Mouse (Mus musculus) G1E (cell line): ENCODE results near the gene Foxn1. TPM values are rescaled to one million over a fixed set of nuclear protein-coding genes. Genes with fewer than 3 reads are reported as not detected.

Source experiments
- ATAC-seq: 2 replicates; pipeline ENCODE4 v1.8.0; 2016; ENCODE audit warnings: mild to moderate bottlenecking; ENCODE audit not compliant: insufficient number of reproducible peaks, poor library complexity, low FRiP score, severe bottlenecking; ENCODE audit errors: extremely low read depth
- DNase-seq: peaks from one replicate; pipeline ENCODE4 v3.0.0; 2012; ENCODE audit warnings: low spot score
- H3K27me3 ChIP-seq: 2 replicates; pipeline ENCODE4 v1.6.1; 2012; ENCODE audit warnings: mild to moderate bottlenecking, low read length, inconsistent platforms; ENCODE audit not compliant: insufficient read depth
- H3K36me3 ChIP-seq: replicated peaks from 2 replicates; pipeline ENCODE3; 2012; ENCODE audit warnings: mild to moderate bottlenecking, inconsistent platforms
- H3K4me1 ChIP-seq: 2 replicates; pipeline ENCODE4 v1.6.1; 2012; ENCODE audit warnings: low read depth, low read length, inconsistent platforms, mixed read lengths; ENCODE audit not compliant: insufficient read depth
- H3K4me3 ChIP-seq: 2 replicates; pipeline ENCODE4 v1.5.1; 2012; ENCODE audit warnings: low read depth, mild to moderate bottlenecking, inconsistent platforms, low read length, moderate library complexity, mixed read lengths
- H3K9me3 ChIP-seq: replicated peaks from 2 replicates; pipeline ENCODE4 v1.6.1; 2012; ENCODE audit warnings: inconsistent platforms
- CTCF ChIP-seq: IDR thresholded peaks from 2 replicates; pipeline ENCODE4 v1.5.1; 2012; ENCODE audit warnings: low read depth, low read length, inconsistent platforms, mixed read lengths
- GATA1 ChIP-seq: IDR thresholded peaks from 2 replicates; pipeline ENCODE4 v1.6.1; 2012; ENCODE audit warnings: borderline replicate concordance, low read length, inconsistent platforms, mixed read lengths
- GATA2 ChIP-seq: IDR thresholded peaks from 2 replicates; pipeline ENCODE4 v1.6.1; 2012; ENCODE audit warnings: low read depth, low read length, inconsistent platforms, borderline replicate concordance
- POLR2AphosphoS5 ChIP-seq: IDR thresholded peaks from 2 replicates; pipeline ENCODE4 v1.6.1; 2012; ENCODE audit warnings: low read depth, low read length, inconsistent platforms; ENCODE audit not compliant: insufficient replicate concordance
- TAL1 ChIP-seq: conservative IDR thresholded peaks from 2 replicates; pipeline ENCODE4 v1.6.1; 2012; ENCODE audit warnings: low read depth, low read length, inconsistent platforms, mixed read lengths
- polyA plus RNA-seq: library from polyadenylated mRNA; stranded (reverse); fragments of >175 nt; gene quantifications from 2 replicates; pipeline ENCODE4 v1.2.3, GENCODE M21; 2012
- total RNA-seq, 2 experiments: library from RNA; stranded (forward) in 1 of 2; stranded (reverse) in 1 of 2; fragments of 200-1000 nt in 1 of 2; fragments of >200 nt in 1 of 2; fragmentation: Nextera tagmentation in 1 of 2; gene quantifications; 2 replicates each; pipeline ENCODE4 v1.2.3; 2014 to 2017

Gene Foxn1
- total and polyA plus RNA-seq, 3 experiments: 0.05 TPM; not detected in 2

DNA sequence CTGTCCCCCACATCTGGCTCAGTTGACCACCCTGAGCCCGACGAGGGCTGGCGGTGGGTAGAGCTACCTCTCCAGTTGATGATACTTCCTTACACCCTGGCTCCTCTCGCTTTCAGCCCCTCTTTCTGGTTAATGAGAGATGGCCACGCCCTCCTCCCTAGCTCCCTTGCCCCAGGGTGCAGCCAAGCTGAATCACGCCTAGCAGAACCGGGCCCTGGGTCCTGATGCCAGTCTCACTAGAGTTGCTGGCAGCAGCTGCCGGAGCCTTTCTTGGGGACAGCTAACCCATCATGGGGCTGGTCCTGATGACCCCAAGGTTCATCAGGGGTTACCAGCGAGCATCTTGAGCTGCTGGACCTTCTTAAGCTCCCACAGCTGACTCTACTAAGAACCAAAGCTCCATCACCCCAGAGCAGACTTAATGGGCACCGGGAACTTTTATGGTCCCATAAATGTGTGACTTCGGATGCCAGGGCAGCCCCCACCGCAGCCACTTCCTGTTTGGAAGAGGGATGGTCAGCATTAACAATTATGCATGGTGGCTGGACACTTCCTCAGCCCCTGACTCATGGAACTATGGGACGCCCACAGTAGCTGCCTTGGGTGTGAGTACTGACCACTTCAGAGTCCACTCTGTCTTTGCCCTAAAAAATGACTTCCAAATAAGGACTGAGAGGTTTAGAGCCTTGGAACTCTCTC lies 22.9 kb downstream of the Foxn1 start:
- H3K27me3 ChIP-seq: peaks cover 47% of the 10 kb centered on the region
- DNase-seq (no peak), ATAC-seq (no peak)
- no peaks in the 10 kb centered on the region for H3K36me3 ChIP-seq
- H3K4me1 ChIP-seq: peaks cover 19% of the 10 kb centered on the region
- H3K9me3 ChIP-seq: no peaks in the 10 kb centered on the region
- no peak overlapping the region for H3K4me3 ChIP-seq
- TF ChIP-seq POLR2AphosphoS5: no peak
- TF ChIP-seq GATA1: no peak
- no peak for TF ChIP-seq TAL1
- no peak for TF ChIP-seq GATA2
- TF ChIP-seq CTCF: no peak

GRCm38 (mm10) chr11:78360789-78361131 lies 25.6 kb downstream of the Foxn1 start:
- DNase-seq (no peak), ATAC-seq (no peak)
- Histone ChIP-seq H3K36me3 (no peaks in the 10 kb centered on the region), H3K4me1 (peaks cover 22% of the 10 kb centered on the region), H3K4me3 (peak overlapping the region; percentile 65; the same call in 1 of the 2 replicates), H3K27me3 (peaks cover 36% of the 10 kb centered on the region), H3K9me3 (no peaks in the 10 kb centered on the region)
- no peak for TF ChIP-seq TAL1
- no peak for TF ChIP-seq POLR2AphosphoS5
- TF ChIP-seq GATA2: no peak
- no peak for TF ChIP-seq CTCF
- TF ChIP-seq GATA1: no peak

DNA sequence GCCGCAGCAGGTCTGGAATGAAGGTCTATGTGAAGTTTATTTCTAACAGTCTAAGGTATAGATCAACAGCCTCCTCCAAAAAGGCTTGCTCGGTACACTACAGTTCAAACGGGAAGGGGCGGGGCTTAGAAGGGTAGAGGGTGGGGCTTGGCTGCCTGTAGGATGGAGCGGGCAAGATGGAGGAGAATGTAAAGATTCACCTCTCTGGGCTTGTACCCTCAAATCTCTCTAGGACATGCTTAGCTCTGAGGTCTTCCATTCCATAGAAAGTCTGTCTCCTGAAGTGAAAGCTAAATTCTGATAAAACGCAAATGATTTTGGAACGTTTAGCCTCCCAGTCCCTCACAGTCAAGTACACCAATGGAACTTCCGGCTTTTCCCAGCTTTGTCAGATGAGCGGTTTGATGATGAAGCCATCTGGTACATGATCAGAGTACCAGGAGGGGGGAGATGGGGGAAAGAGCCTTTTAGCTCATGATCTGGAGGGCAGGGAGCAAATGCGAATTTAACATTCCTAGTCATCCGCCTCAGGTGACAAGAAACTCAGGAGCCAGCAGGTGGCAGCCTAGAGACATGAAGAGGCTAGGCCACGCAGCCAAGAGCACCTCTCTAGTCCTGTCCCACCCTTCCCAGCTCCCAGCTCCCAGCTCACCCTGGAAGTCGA lies 26.1 kb downstream of the Foxn1 start:
- peak overlapping the region; percentile 65 for H3K4me3 ChIP-seq
- DNase-seq (peak; percentile 75), ATAC-seq (peak; percentile 54)
- peaks cover 36% of the 10 kb centered on the region for H3K27me3 ChIP-seq
- TF ChIP-seq CTCF (peak; percentile 38), GATA1 (no peak), POLR2AphosphoS5 (no peak)
- H3K4me1 ChIP-seq: peaks cover 22% of the 10 kb centered on the region
- no peaks in the 10 kb centered on the region for H3K36me3 ChIP-seq
- H3K9me3 ChIP-seq: no peaks in the 10 kb centered on the region

GRCm38 (mm10) chr11:78358330-78359007 lies 27.9 kb downstream of the Foxn1 start:
- peaks cover 33% of the 10 kb centered on the region for H3K27me3 ChIP-seq
- peaks cover 25% of the 10 kb centered on the region for H3K4me1 ChIP-seq
- no peaks in the 10 kb centered on the region for H3K36me3 ChIP-seq
- peak; percentile 63 for TF ChIP-seq CTCF
- TF ChIP-seq GATA1: no peak
- TF ChIP-seq TAL1: no peak
- no peak overlapping the region for H3K4me3 ChIP-seq
- ATAC-seq: no peak
- no peaks in the 10 kb centered on the region for H3K9me3 ChIP-seq
- DNase-seq: no peak

GRCm38 (mm10) chr11:78355471-78356238 lies 30.7 kb downstream of the Foxn1 start:
- Histone ChIP-seq H3K36me3 (no peaks in the 10 kb centered on the region), H3K4me1 (peaks cover 33% of the 10 kb centered on the region), H3K4me3 (no peak overlapping the region), H3K27me3 (peaks cover 28% of the 10 kb centered on the region), H3K9me3 (no peaks in the 10 kb centered on the region)
- DNase-seq (no peak), ATAC-seq (no peak)
- TF ChIP-seq GATA1: no peak
- 0 out of 2 replicates have a peak, but pooled peaks have one; percentile 40 for TF ChIP-seq CTCF

- TF ChIP-seq GATA1: no peak
- TF ChIP-seq GATA2: no peak
- no peak for TF ChIP-seq TAL1
- TF ChIP-seq CTCF: no peak
- TF ChIP-seq POLR2AphosphoS5: no peak
- ATAC-seq (no peak), DNase-seq (no peak)
- no peak overlapping the region for H3K4me3 ChIP-seq
- H3K9me3 ChIP-seq: no peaks in the 10 kb centered on the region
- no peaks in the 10 kb centered on the region for H3K36me3 ChIP-seq
- peaks cover 28% of the 10 kb centered on the region for H3K27me3 ChIP-seq
- H3K4me1 ChIP-seq: peaks cover 26% of the 10 kb centered on the region
These were observed 31.5 kb downstream of the Foxn1 start for GRCm38 (mm10) chr11:78354905-78355304.
